ENCODE assay signal across 29 mouse cellular contexts in genomic region chr6:55404421-55404990, GRCm38 (mm10). TPM values are rescaled to one million over a fixed set of nuclear protein-coding genes. Genes with fewer than 3 reads are reported as not detected.
"Had no signal": no experiment of that assay in that cellular context is flagged by ENCODE, and none has a peak within 500 bp of the region (broad histone marks: within the 10 kb centered on the region; RNA-seq: fewer than 3 reads in every experiment).

No protein-coding gene starts in this region.

- DNase-seq: kidney, postnatal 25 days; layer of hippocampus, adult 9-11 months; liver; lung, adult 18-20 months; lung, postnatal 10 days; right cerebral cortex, adult 18-20 months; right cerebral cortex, postnatal 14 days; right cerebral cortex, postnatal 4 days; spleen, adult 18-20 months; thymus, postnatal 36 days had no signal

- H3K4me1 ChIP-seq: liver, embryonic 12.5 days; liver, embryonic 15.5 days; lung, embryonic 15.5 days; midbrain, embryonic 12.5 days; neural tube, embryonic 12.5 days; stomach, embryonic 15.5 days had no signal

- H3K27ac ChIP-seq: kidney, postnatal 0 days; layer of hippocampus, adult 2 months; limb, embryonic 10.5 days; limb, embryonic 13.5 days; liver, embryonic 12.5 days; liver, embryonic 15.5 days; lung, embryonic 15.5 days; macrophage; midbrain, embryonic 12.5 days; midbrain, embryonic 15.5 days; neural tube, embryonic 12.5 days; neural tube, embryonic 15.5 days; stomach, embryonic 15.5 days had no signal

- H3K4me3 ChIP-seq: layer of hippocampus, adult 2 months; limb, embryonic 10.5 days; limb, embryonic 13.5 days; liver, embryonic 12.5 days; liver, embryonic 15.5 days; lung, embryonic 15.5 days; midbrain, embryonic 12.5 days; midbrain, embryonic 15.5 days; neural tube, embryonic 12.5 days; neural tube, embryonic 15.5 days; stomach, embryonic 15.5 days had no signal

RNA-seq across cellular contexts. Expression of gene Ghrhr, which starts 28.4 kb away (rescaled TPM):
- total RNA-seq: layer of hippocampus, adult 2 months; layer of hippocampus, postnatal 25 days; left cerebral cortex, adult 18-20 months; left cerebral cortex, postnatal 25 days; megakaryocyte, adult 5-6 weeks had no signal
- polyA plus RNA-seq: kidney, embryonic 14.5 days; limb, embryonic 10.5 days; limb, embryonic 13.5 days; liver, embryonic 12.5 days; macrophage; midbrain, embryonic 12.5 days; midbrain, embryonic 15.5 days; neural tube, embryonic 12.5 days; neural tube, embryonic 15.5 days; stomach, embryonic 15.5 days; urinary bladder, adult 2 months had no signal

RNA-seq across cellular contexts. Expression of gene Adcyap1r1, which starts 47.3 kb away (rescaled TPM):
- polyA plus RNA-seq: macrophage had no signal
